Mouse (Mus musculus): Measurements from ENCODE around the gene Gbp3. TPM values are rescaled to one million over a fixed set of nuclear protein-coding genes. Genes with fewer than 3 reads are reported as not detected.

The Gbp3 gene
- polyA plus RNA-seq, 1 experiment from 2014 or later, result 0.60 TPM

GRCm38 (mm10) chr3:142619606-142620005, 59.8 kb downstream of the Gbp3 start:
- no peak overlapping the region for H3K27ac ChIP-seq (ENCODE audit: low read length)
- H3K27me3 ChIP-seq (replicated peaks; ENCODE audit: control insufficient read depth, insufficient read depth, low read length), result no peaks in the 10 kb centered on the region
- H3K9ac ChIP-seq (replicated peaks; ENCODE audit: low read depth, low read length), result no peak overlapping the region
- no peak overlapping the region for H3K4me3 ChIP-seq (replicated peaks; ENCODE audit: low read length)
- 0% methylated on average over 1 of the region's 1 CpGs for whole genome bisulfite sequencing
- no peaks in the 10 kb centered on the region for H3K4me1 ChIP-seq (replicated peaks; ENCODE audit: control insufficient read depth, insufficient read depth, low read length)
- no peak for ATAC-seq
- H3K9me3 ChIP-seq (ENCODE audit: control insufficient read depth, low read length), result no peaks in the 10 kb centered on the region
- no peak overlapping the region for H3K4me2 ChIP-seq (ENCODE audit: low read length)
- H3K36me3 ChIP-seq (ENCODE audit: control insufficient read depth, insufficient read depth), result no peaks in the 10 kb centered on the region

GRCm38 (mm10) chr3:142620111-142620955, 60.5 kb downstream of the Gbp3 start, which contains the start of gene Gbp2:
Gene Gbp2 (plus strand): TSS chr3:142620602.
- no peaks in the 10 kb centered on the region for H3K4me1 ChIP-seq (replicated peaks; ENCODE audit: control insufficient read depth, insufficient read depth, low read length)
- H3K27ac ChIP-seq (ENCODE audit: low read length), result no peak within 1 kb of the TSS
- no peak within 1 kb of the TSS for H3K4me2 ChIP-seq (ENCODE audit: low read length)
- no peaks in the 10 kb centered on the region for H3K9me3 ChIP-seq (ENCODE audit: control insufficient read depth, low read length)
- no peak within 1 kb of the TSS for H3K9ac ChIP-seq (replicated peaks; ENCODE audit: low read depth, low read length)
- no peak within 1 kb of the TSS for H3K4me3 ChIP-seq (replicated peaks; ENCODE audit: low read length)
- WGBS, result 73% methylated on average over 4 of the region's 4 CpGs
- no peaks in the 10 kb centered on the region for H3K27me3 ChIP-seq (replicated peaks; ENCODE audit: control insufficient read depth, insufficient read depth, low read length)
- no peaks in the 10 kb centered on the region for H3K36me3 ChIP-seq (ENCODE audit: control insufficient read depth, insufficient read depth)
- ATAC-seq, result no peak

GRCm38 (mm10) chr3:142620956-142621562, 61.2 kb downstream of the Gbp3 start:
- H3K4me2 ChIP-seq (ENCODE audit: low read length), result no peak overlapping the region
- no peaks in the 10 kb centered on the region for H3K27me3 ChIP-seq (replicated peaks; ENCODE audit: control insufficient read depth, insufficient read depth, low read length)
- 56% methylated on average over 3 of the region's 3 CpGs for WGBS
- H3K27ac ChIP-seq (ENCODE audit: low read length), result no peak overlapping the region
- H3K4me1 ChIP-seq (replicated peaks; ENCODE audit: control insufficient read depth, insufficient read depth, low read length), result no peaks in the 10 kb centered on the region
- no peak for ATAC-seq
- no peaks in the 10 kb centered on the region for H3K36me3 ChIP-seq (ENCODE audit: control insufficient read depth, insufficient read depth)
- no peak overlapping the region for H3K9ac ChIP-seq (replicated peaks; ENCODE audit: low read depth, low read length)
- no peak overlapping the region for H3K4me3 ChIP-seq (replicated peaks; ENCODE audit: low read length)
- no peaks in the 10 kb centered on the region for H3K9me3 ChIP-seq (ENCODE audit: control insufficient read depth, low read length)

Other genes with a start within 250 kb of the Gbp3 start
- gene Pdlim5, start 164.3 kb upstream of the Gbp3 start, polyA plus RNA-seq (2015; fragmentation: Nextera tagmentation; extraction: Ambion mirVana), result 10.0 and 11.5 TPM in 2 replicates
- gene Gbp5, start 66.0 kb upstream of the Gbp3 start, polyA plus RNA-seq (2015; fragmentation: Nextera tagmentation; extraction: Ambion mirVana), result not detected in 2 replicates
- 1.4 TPM in 2 replicates for gene Gbp7, start 29.7 kb upstream of the Gbp3 start, polyA plus RNA-seq (2015; fragmentation: Nextera tagmentation; extraction: Ambion mirVana)
- gene Gbp2b, start 34.8 kb downstream of the Gbp3 start, polyA plus RNA-seq (2015; fragmentation: Nextera tagmentation; extraction: Ambion mirVana), result not detected in 2 replicates
- gene Gbp2, start 60.6 kb downstream of the Gbp3 start, polyA plus RNA-seq (2015; fragmentation: Nextera tagmentation; extraction: Ambion mirVana), result 0.42 and 0.58 TPM in 2 replicates
- 4.3 and 4.6 TPM in 2 replicates for gene Kyat3, start 141.0 kb downstream of the Gbp3 start, polyA plus RNA-seq (2015; fragmentation: Nextera tagmentation; extraction: Ambion mirVana)
- gene Gtf2b, start 205.0 kb downstream of the Gbp3 start, polyA plus RNA-seq (2015; fragmentation: Nextera tagmentation; extraction: Ambion mirVana), result 85.1 and 88.0 TPM in 2 replicates

Measured in forebrain, embryonic 16.5 days (tissue).